15 mouse cellular contexts compared by ENCODE assay signal in genomic region chr17:49675629-49676028, GRCm38 (mm10).
"Had no signal": no experiment of that assay in that cellular context is flagged by ENCODE, and none has a peak within 500 bp of the region (broad histone marks: within the 10 kb centered on the region; RNA-seq: fewer than 3 reads in every experiment).

No protein-coding gene starts in this region.

- ATAC-seq: inflammation-experienced regulatory T-cells, adult 6 months; liver, embryonic 12.5 days had no signal

- H3K4me3 ChIP-seq: left cerebral cortex, adult 2 months; liver, embryonic 12.5 days; midbrain, embryonic 10.5 days; myocyte; neural tube, embryonic 15.5 days had no signal

- H3K27ac ChIP-seq: kidney, postnatal 0 days; left cerebral cortex, adult 2 months; liver, embryonic 12.5 days; midbrain, embryonic 10.5 days; neural tube, embryonic 15.5 days had no signal

- H3K9me3 ChIP-seq: liver, embryonic 12.5 days; neural tube, embryonic 15.5 days had no signal

- H3K4me2 ChIP-seq: liver, embryonic 12.5 days; neural tube, embryonic 15.5 days had no signal

- H3K9ac ChIP-seq: liver, embryonic 12.5 days; neural tube, embryonic 15.5 days had no signal

- H3K4me1 ChIP-seq: liver, embryonic 12.5 days; midbrain, embryonic 10.5 days had no signal

- DNase-seq: kidney, adult 11 months; kidney, adult 9 months; kidney, postnatal 4 days; lung, postnatal 4 days; midbrain, embryonic 14.5 days; right cerebral cortex, adult 18-20 months; right cerebral cortex, postnatal 25 days; thymus, postnatal 4 days had no signal

- H3K36me3 ChIP-seq: liver, embryonic 12.5 days; midbrain, embryonic 10.5 days; neural tube, embryonic 15.5 days had no signal

- H3K27me3 ChIP-seq: liver, embryonic 12.5 days; neural tube, embryonic 15.5 days had no signal
